Mouse (Mus musculus): ENCODE measurements around the gene Gimap9. TPM values are rescaled to one million over a fixed set of nuclear protein-coding genes. Genes with fewer than 3 reads are reported as not detected.

The Gimap9 gene
- 31.5 TPM for polyA plus RNA-seq (2014; fragmentation: Illumina TruSeq; extraction: RNeasy Lipid Tissue Mini Kit (QIAGEN cat#74804); ENCODE audit: low read depth, low replicate concordance)

GRCm38 (mm10) chr6:48675931-48676859, at the start of gene Gimap9:
Gimap9 (plus strand) TSS chr6:48676129.

GRCm38 (mm10) chr6:48626464-48626863, 49.5 kb upstream of the Gimap9 start, which contains the start of gene AI854703:
AI854703 (plus strand) TSS chr6:48626764.

DNA sequence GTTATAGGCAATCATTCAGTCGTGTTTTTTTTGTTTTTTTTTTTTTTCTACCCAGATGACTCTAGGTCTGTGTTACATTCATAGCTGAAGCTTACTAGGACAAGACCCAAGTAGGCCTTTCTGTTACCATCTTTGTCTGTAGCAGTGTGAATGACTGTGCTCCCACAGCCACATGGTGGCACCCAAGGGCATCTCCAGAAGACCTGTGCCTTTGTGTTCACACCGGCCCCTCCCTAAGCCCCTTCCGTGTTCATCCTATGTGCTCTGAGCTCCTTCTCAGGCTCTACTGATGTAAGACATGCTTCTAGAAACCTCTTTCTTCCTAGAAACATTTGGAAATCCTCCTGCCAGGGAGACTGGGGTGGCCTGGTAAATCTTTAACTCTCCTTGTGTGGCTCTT, 28.9 kb upstream of the Gimap9 start, which contains the start of gene Gimap8:
Gene Gimap8 (plus strand): TSS at position 240 of the 400 bp plus-strand sequence.

DNA sequence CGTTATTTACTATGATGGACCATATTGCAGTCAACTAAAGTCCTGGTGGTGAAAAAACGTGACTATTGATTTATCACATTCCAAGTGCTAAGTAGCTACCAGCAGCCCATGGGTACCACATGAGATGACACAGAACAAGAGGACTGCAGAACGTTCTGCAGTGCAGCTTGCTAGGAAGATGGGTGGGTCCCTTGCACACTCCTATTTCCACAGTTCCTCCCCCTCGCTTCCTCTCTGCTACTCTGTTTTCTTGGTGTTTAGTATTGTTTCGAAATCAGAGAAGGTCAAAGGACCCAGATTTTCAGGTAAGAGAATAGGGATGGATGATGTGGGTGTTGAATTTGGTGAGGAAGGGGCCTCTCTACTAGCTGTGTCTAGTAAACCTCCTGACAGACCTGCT, 8.4 kb downstream of the Gimap9 start, which contains the start of gene Gimap4:
Gene Gimap4 (plus strand): TSS at position 231 of the 400 bp plus-strand sequence.

DNA sequence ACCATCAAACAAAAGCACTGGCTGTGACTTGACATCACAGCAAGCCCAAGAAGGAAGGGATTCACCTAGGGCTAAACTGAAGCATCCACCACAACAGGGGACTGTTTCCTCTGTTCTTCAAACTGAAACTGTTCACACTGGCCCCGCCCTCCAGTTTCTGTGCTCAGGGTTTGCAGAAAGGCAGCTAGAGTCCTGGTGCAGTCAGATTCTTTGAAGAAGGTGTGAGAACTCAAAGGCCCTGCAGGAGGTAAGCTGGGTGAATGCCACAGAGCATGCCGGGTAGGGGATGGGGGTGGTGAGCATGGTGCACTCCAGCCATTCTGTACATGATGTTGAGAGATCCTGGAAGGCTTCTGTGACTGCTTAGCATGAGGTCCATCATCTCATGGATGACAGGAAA, 42.5 kb downstream of the Gimap9 start, which contains the start of the genes Gm28053 and Gimap7:
Gene Gm28053 (plus strand): TSS at position 153 of the 400 bp plus-strand sequence.
Gene Gimap7 (plus strand): TSS at position 167 of the 400 bp plus-strand sequence.

Other genes with a start within 250 kb of the Gimap9 start
- 10.0 TPM for gene Zfp467, start 230.3 kb upstream of the Gimap9 start, polyA plus RNA-seq (2014; fragmentation: Illumina TruSeq; extraction: RNeasy Lipid Tissue Mini Kit (QIAGEN cat#74804); ENCODE audit: low read depth, low replicate concordance)
- gene Sspo, start 227.9 kb upstream of the Gimap9 start, polyA plus RNA-seq (2014; fragmentation: Illumina TruSeq; extraction: RNeasy Lipid Tissue Mini Kit (QIAGEN cat#74804); ENCODE audit: low read depth, low replicate concordance) = not detected
- gene Atp6v0e2, start 138.5 kb upstream of the Gimap9 start, polyA plus RNA-seq (2014; fragmentation: Illumina TruSeq; extraction: RNeasy Lipid Tissue Mini Kit (QIAGEN cat#74804); ENCODE audit: low read depth, low replicate concordance) = 0.40 TPM
- gene Lrrc61, start 121.3 kb upstream of the Gimap9 start, polyA plus RNA-seq (2014; fragmentation: Illumina TruSeq; extraction: RNeasy Lipid Tissue Mini Kit (QIAGEN cat#74804); ENCODE audit: low read depth, low replicate concordance) = 5.0 TPM
- gene Rarres2, start 103.3 kb upstream of the Gimap9 start, polyA plus RNA-seq (2014; fragmentation: Illumina TruSeq; extraction: RNeasy Lipid Tissue Mini Kit (QIAGEN cat#74804); ENCODE audit: low read depth, low replicate concordance) = 262 TPM
- not detected for gene Gm45021, start 86.5 kb upstream of the Gimap9 start, polyA plus RNA-seq (2014; fragmentation: Illumina TruSeq; extraction: RNeasy Lipid Tissue Mini Kit (QIAGEN cat#74804); ENCODE audit: low read depth, low replicate concordance)
- 15.9 TPM for gene Repin1, start 82.2 kb upstream of the Gimap9 start, polyA plus RNA-seq (2014; fragmentation: Illumina TruSeq; extraction: RNeasy Lipid Tissue Mini Kit (QIAGEN cat#74804); ENCODE audit: low read depth, low replicate concordance)
- gene Gm44965, start 82.2 kb upstream of the Gimap9 start, polyA plus RNA-seq (2014; fragmentation: Illumina TruSeq; extraction: RNeasy Lipid Tissue Mini Kit (QIAGEN cat#74804); ENCODE audit: low read depth, low replicate concordance) = not detected
- 0.08 TPM for gene Zfp775, start 74.1 kb upstream of the Gimap9 start, polyA plus RNA-seq (2014; fragmentation: Illumina TruSeq; extraction: RNeasy Lipid Tissue Mini Kit (QIAGEN cat#74804); ENCODE audit: low read depth, low replicate concordance)
- gene AI854703, start 49.4 kb upstream of the Gimap9 start, polyA plus RNA-seq (2014; fragmentation: Illumina TruSeq; extraction: RNeasy Lipid Tissue Mini Kit (QIAGEN cat#74804); ENCODE audit: low read depth, low replicate concordance) = not detected
- 8.2 TPM for gene Gimap8, start 28.9 kb upstream of the Gimap9 start, polyA plus RNA-seq (2014; fragmentation: Illumina TruSeq; extraction: RNeasy Lipid Tissue Mini Kit (QIAGEN cat#74804); ENCODE audit: low read depth, low replicate concordance)
- gene Gimap4, start 8.4 kb downstream of the Gimap9 start, polyA plus RNA-seq (2014; fragmentation: Illumina TruSeq; extraction: RNeasy Lipid Tissue Mini Kit (QIAGEN cat#74804); ENCODE audit: low read depth, low replicate concordance) = 32.8 TPM
- gene Gimap6, start 32.1 kb downstream of the Gimap9 start, polyA plus RNA-seq (2014; fragmentation: Illumina TruSeq; extraction: RNeasy Lipid Tissue Mini Kit (QIAGEN cat#74804); ENCODE audit: low read depth, low replicate concordance) = 17.0 TPM
- gene Gm28053, start 42.5 kb downstream of the Gimap9 start, polyA plus RNA-seq (2014; fragmentation: Illumina TruSeq; extraction: RNeasy Lipid Tissue Mini Kit (QIAGEN cat#74804); ENCODE audit: low read depth, low replicate concordance) = not detected
- 1.3 TPM for gene Gimap7, start 42.5 kb downstream of the Gimap9 start, polyA plus RNA-seq (2014; fragmentation: Illumina TruSeq; extraction: RNeasy Lipid Tissue Mini Kit (QIAGEN cat#74804); ENCODE audit: low read depth, low replicate concordance)
- not detected for gene Gimap1, start 62.9 kb downstream of the Gimap9 start, polyA plus RNA-seq (2014; fragmentation: Illumina TruSeq; extraction: RNeasy Lipid Tissue Mini Kit (QIAGEN cat#74804); ENCODE audit: low read depth, low replicate concordance)
- gene Gimap5, start 70.1 kb downstream of the Gimap9 start, polyA plus RNA-seq (2014; fragmentation: Illumina TruSeq; extraction: RNeasy Lipid Tissue Mini Kit (QIAGEN cat#74804); ENCODE audit: low read depth, low replicate concordance) = 0.87 TPM
- gene Gimap3, start 94.7 kb downstream of the Gimap9 start, polyA plus RNA-seq (2014; fragmentation: Illumina TruSeq; extraction: RNeasy Lipid Tissue Mini Kit (QIAGEN cat#74804); ENCODE audit: low read depth, low replicate concordance) = 1.8 TPM
- gene Tmem176a, start 164.8 kb downstream of the Gimap9 start, polyA plus RNA-seq (2014; fragmentation: Illumina TruSeq; extraction: RNeasy Lipid Tissue Mini Kit (QIAGEN cat#74804); ENCODE audit: low read depth, low replicate concordance) = 74.1 TPM
- 51.6 TPM for gene Tmem176b, start 165.4 kb downstream of the Gimap9 start, polyA plus RNA-seq (2014; fragmentation: Illumina TruSeq; extraction: RNeasy Lipid Tissue Mini Kit (QIAGEN cat#74804); ENCODE audit: low read depth, low replicate concordance)
- not detected for gene Aoc1, start 196.8 kb downstream of the Gimap9 start, polyA plus RNA-seq (2014; fragmentation: Illumina TruSeq; extraction: RNeasy Lipid Tissue Mini Kit (QIAGEN cat#74804); ENCODE audit: low read depth, low replicate concordance)